Mouse (Mus musculus): ENCODE measurements around the gene Impg2. TPM values are rescaled to one million over a fixed set of nuclear protein-coding genes. Genes with fewer than 3 reads are reported as not detected.

Gene Impg2
- total and polyA plus RNA-seq, 2 experiments from 2014 or later, result 0.08 to 0.48 TPM

GRCm38 (mm10) chr16:56281336-56281735 lies 77.2 kb downstream of the Impg2 start:
- no peaks in the 10 kb centered on the region for H3K9me3 ChIP-seq (ENCODE audit: low read length)
- no peak overlapping the region for H3K4me2 ChIP-seq (ENCODE audit: low read depth)
- DNase-seq (no peak), ATAC-seq (no peak)
- no peaks in the 10 kb centered on the region for H3K27me3 ChIP-seq (ENCODE audit: insufficient read depth, low read length)
- no peak overlapping the region for H3K4me3 ChIP-seq (ENCODE audit: low read depth, low read length)
- no peaks in the 10 kb centered on the region for H3K36me3 ChIP-seq (ENCODE audit: insufficient read depth)
- H3K27ac ChIP-seq (ENCODE audit: low read depth, low read length), result no peak overlapping the region
- H3K4me1 ChIP-seq (ENCODE audit: insufficient read depth), result no peaks in the 10 kb centered on the region
- TF ChIP-seq CTCF (IDR thresholded peaks at IDR 0.05; ENCODE audit: low read depth), result no peak
- WGBS, result 75% methylated on average over 4 of the region's 4 CpGs
- no peak overlapping the region for H3K9ac ChIP-seq

- ATAC-seq (no peak), DNase-seq (no peak)
- H3K4me2 ChIP-seq (ENCODE audit: low read depth), result no peak overlapping the region
- no peak for TF ChIP-seq CTCF (IDR thresholded peaks at IDR 0.05; ENCODE audit: low read depth)
- H3K27ac ChIP-seq (ENCODE audit: low read depth, low read length), result no peak overlapping the region
- H3K9me3 ChIP-seq (ENCODE audit: low read length), result no peaks in the 10 kb centered on the region
- 81% methylated on average over 1 of the region's 1 CpGs for WGBS
- no peaks in the 10 kb centered on the region for H3K27me3 ChIP-seq (ENCODE audit: insufficient read depth, low read length)
- H3K4me1 ChIP-seq (ENCODE audit: insufficient read depth), result no peaks in the 10 kb centered on the region
- H3K9ac ChIP-seq, result no peak overlapping the region
- H3K36me3 ChIP-seq (ENCODE audit: insufficient read depth), result no peaks in the 10 kb centered on the region
- H3K4me3 ChIP-seq (ENCODE audit: low read depth, low read length), result no peak overlapping the region
These were observed 79.2 kb downstream of the Impg2 start for GRCm38 (mm10) chr16:56283330-56283729.

GRCm38 (mm10) chr16:56283873-56284272 lies 79.8 kb downstream of the Impg2 start:
- H3K4me3 ChIP-seq (ENCODE audit: low read depth, low read length), result no peak overlapping the region
- no peak overlapping the region for H3K27ac ChIP-seq (ENCODE audit: low read depth, low read length)
- no peaks in the 10 kb centered on the region for H3K4me1 ChIP-seq (ENCODE audit: insufficient read depth)
- no peaks in the 10 kb centered on the region for H3K36me3 ChIP-seq (ENCODE audit: insufficient read depth)
- H3K4me2 ChIP-seq (ENCODE audit: low read depth), result no peak overlapping the region
- TF ChIP-seq CTCF (IDR thresholded peaks at IDR 0.05; ENCODE audit: low read depth), result no peak
- H3K27me3 ChIP-seq (ENCODE audit: insufficient read depth, low read length), result no peaks in the 10 kb centered on the region
- H3K9me3 ChIP-seq (ENCODE audit: low read length), result no peaks in the 10 kb centered on the region
- DNase-seq, result no peak
- no peak for ATAC-seq
- WGBS, result 97% methylated on average over 1 of the region's 1 CpGs
- H3K9ac ChIP-seq, result no peak overlapping the region

GRCm38 (mm10) chr16:56286076-56286475 lies 82.0 kb downstream of the Impg2 start:
- no peak overlapping the region for H3K4me2 ChIP-seq (ENCODE audit: low read depth)
- H3K36me3 ChIP-seq (ENCODE audit: insufficient read depth), result no peaks in the 10 kb centered on the region
- H3K27ac ChIP-seq (ENCODE audit: low read depth, low read length), result no peak overlapping the region
- no peak for TF ChIP-seq CTCF (IDR thresholded peaks at IDR 0.05; ENCODE audit: low read depth)
- WGBS, result 53% methylated on average over 5 of the region's 5 CpGs
- H3K27me3 ChIP-seq (ENCODE audit: insufficient read depth, low read length), result no peaks in the 10 kb centered on the region
- ATAC-seq (no peak), DNase-seq (no peak)
- no peak overlapping the region for H3K9ac ChIP-seq
- H3K9me3 ChIP-seq (ENCODE audit: low read length), result no peaks in the 10 kb centered on the region
- no peak overlapping the region for H3K4me3 ChIP-seq (ENCODE audit: low read depth, low read length)
- no peaks in the 10 kb centered on the region for H3K4me1 ChIP-seq (ENCODE audit: insufficient read depth)

- H3K4me1 ChIP-seq (ENCODE audit: insufficient read depth), result no peaks in the 10 kb centered on the region
- no peak overlapping the region for H3K9ac ChIP-seq
- H3K27me3 ChIP-seq (ENCODE audit: insufficient read depth, low read length), result no peaks in the 10 kb centered on the region
- ATAC-seq (no peak), DNase-seq (no peak)
- H3K4me3 ChIP-seq (ENCODE audit: low read depth, low read length), result no peak overlapping the region
- H3K27ac ChIP-seq (ENCODE audit: low read depth, low read length), result no peak overlapping the region
- no peaks in the 10 kb centered on the region for H3K36me3 ChIP-seq (ENCODE audit: insufficient read depth)
- TF ChIP-seq CTCF (IDR thresholded peaks at IDR 0.05; ENCODE audit: low read depth), result no peak
- H3K4me2 ChIP-seq (ENCODE audit: low read depth), result no peak overlapping the region
- WGBS, result 96% methylated on average over 2 of the region's 2 CpGs
- H3K9me3 ChIP-seq (ENCODE audit: low read length), result no peaks in the 10 kb centered on the region
These were observed 82.9 kb downstream of the Impg2 start for GRCm38 (mm10) chr16:56286977-56287376.

- H3K4me3 ChIP-seq (ENCODE audit: low read depth, low read length), result no peak overlapping the region
- no peaks in the 10 kb centered on the region for H3K36me3 ChIP-seq (ENCODE audit: insufficient read depth)
- no peak overlapping the region for H3K27ac ChIP-seq (ENCODE audit: low read depth, low read length)
- TF ChIP-seq CTCF (IDR thresholded peaks at IDR 0.05; ENCODE audit: low read depth), result no peak
- H3K9ac ChIP-seq, result no peak overlapping the region
- 31% methylated on average over 1 of the region's 1 CpGs for WGBS
- H3K27me3 ChIP-seq (ENCODE audit: insufficient read depth, low read length), result no peaks in the 10 kb centered on the region
- no peaks in the 10 kb centered on the region for H3K4me1 ChIP-seq (ENCODE audit: insufficient read depth)
- no peaks in the 10 kb centered on the region for H3K9me3 ChIP-seq (ENCODE audit: low read length)
- DNase-seq (no peak), ATAC-seq (peak; percentile 42; the same call in 1 of the 2 replicates)
- no peak overlapping the region for H3K4me2 ChIP-seq (ENCODE audit: low read depth)
These were observed 90.8 kb downstream of the Impg2 start for GRCm38 (mm10) chr16:56294887-56295286.

GRCm38 (mm10) chr16:56295888-56296648 lies 92.0 kb downstream of the Impg2 start:
- peak; percentile 72 for ATAC-seq
- Histone ChIP-seq H3K27ac (ENCODE audit: low read depth, low read length) (no peak overlapping the region), H3K9me3 (ENCODE audit: low read length) (no peaks in the 10 kb centered on the region), H3K4me1 (ENCODE audit: insufficient read depth) (no peaks in the 10 kb centered on the region), H3K9ac (no peak overlapping the region), H3K4me2 (ENCODE audit: low read depth) (no peak overlapping the region), H3K36me3 (ENCODE audit: insufficient read depth) (no peaks in the 10 kb centered on the region), H3K4me3 (ENCODE audit: low read depth, low read length) (no peak overlapping the region), H3K27me3 (ENCODE audit: insufficient read depth, low read length) (no peaks in the 10 kb centered on the region)
- TF ChIP-seq CTCF (IDR thresholded peaks at IDR 0.05; ENCODE audit: low read depth), result no peak
- DNase-seq, result peak; percentile 50
- 47% methylated on average over 3 of the region's 3 CpGs for WGBS
